Mouse (Mus musculus) E14TG2a.4 (cell line): ENCODE results near the gene Dolpp1.

Source experiments
- CTCF ChIP-seq: conservative IDR thresholded peaks from 2 replicates; pipeline ENCODE4 v1.5.1; 2014; ENCODE audit warnings: low read length
- NANOG ChIP-seq: IDR thresholded peaks from 2 replicates; pipeline ENCODE4 v1.6.1; 2014; ENCODE audit warnings: borderline replicate concordance, low read length, mixed read lengths

GRCm38 (mm10) chr2:30418259-30418658, 26.2 kb downstream of the Dolpp1 start:
- TF ChIP-seq CTCF = no peak
- TF ChIP-seq NANOG = no peak
